Mouse (Mus musculus): Measurements from ENCODE around the gene Prpsap1.
"Not testable (repeated sequence)": the region's sequence is repeated elsewhere in the genome, so short reads cannot be mapped to it uniquely, and the experiment has no call there.

Gene Prpsap1

DNA sequence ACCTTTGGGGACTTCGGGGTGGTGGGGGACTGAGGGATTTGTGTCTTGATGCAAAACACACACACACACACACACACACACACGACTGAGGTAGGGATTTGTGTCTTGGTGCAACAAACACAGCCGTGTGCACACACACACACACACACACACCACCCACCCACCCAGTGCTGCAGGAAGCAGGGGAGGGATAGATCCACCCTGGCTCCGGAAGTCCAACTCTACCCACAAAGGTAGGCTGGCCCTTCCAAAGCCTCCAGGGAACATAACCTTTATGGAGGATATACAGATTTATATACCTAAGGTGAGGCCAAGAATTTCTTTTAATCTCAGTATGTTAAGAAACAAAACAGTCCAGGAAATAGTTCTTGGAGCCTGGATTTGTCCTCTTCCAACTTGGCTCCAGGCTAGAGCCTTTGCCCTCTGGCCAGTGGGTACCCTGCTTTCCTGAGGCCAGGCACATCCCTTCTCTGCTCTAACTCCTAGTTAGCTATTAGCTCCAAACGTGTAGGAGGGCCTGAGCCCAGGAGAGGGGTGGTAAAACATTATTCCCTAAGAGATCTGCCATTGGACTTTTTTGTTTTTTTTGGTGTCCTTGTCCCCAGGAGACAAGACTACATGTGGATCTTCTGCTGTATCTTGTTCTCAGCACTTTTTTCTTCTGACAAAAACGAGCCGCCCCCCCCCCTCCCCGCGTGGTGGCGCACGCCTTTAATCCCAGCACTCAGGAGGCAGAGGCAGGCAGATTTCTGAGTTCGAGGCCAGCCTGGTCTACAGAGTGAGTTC, 58.8 kb downstream of the Prpsap1 start:
- in situ Hi-C loops (cut with MboI; ENCODE audit: low pct_unique_long_range_greater_than_20kb in 1 of 2, low sequenced_read_pairs in 2 of 2, unreplicated experiment in 1 of 2): no loop called here

DNA sequence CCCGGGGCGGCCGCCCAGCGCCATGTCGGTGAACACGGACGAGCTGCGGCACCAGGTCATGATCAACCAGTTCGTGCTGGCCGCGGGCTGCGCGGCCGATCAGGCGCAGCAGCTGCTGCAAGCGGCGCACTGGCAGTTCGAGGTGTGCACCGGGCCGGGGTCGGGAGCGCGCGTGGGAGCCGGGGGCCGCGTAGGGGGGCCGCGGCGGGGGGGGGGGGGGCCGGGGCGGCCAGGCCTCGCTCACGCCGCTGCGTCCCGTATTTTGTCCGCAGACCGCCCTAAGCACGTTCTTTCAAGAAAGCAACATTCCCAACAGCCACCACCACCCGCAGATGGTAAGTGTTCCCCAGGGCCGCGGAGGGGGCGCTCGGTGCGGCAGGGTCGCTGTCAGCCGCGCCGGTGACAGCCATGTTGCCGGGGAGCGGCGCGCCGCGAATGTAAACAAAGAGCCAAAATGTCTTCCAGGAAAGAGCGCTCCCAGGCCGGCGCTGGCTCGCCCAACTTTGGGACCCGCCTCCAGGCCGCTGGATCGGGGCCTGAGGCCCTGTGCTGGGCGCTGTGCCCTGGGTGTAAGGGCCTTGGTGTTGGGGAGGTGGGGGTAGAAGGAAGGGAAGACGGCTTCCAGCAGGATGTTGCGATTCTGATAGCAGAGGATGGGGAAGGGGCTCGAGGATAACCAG, 59.6 kb downstream of the Prpsap1 start:
- in situ Hi-C loops (cut with MboI; ENCODE audit: low pct_unique_long_range_greater_than_20kb in 1 of 2, low sequenced_read_pairs in 2 of 2, unreplicated experiment in 1 of 2): no loop called here

DNA sequence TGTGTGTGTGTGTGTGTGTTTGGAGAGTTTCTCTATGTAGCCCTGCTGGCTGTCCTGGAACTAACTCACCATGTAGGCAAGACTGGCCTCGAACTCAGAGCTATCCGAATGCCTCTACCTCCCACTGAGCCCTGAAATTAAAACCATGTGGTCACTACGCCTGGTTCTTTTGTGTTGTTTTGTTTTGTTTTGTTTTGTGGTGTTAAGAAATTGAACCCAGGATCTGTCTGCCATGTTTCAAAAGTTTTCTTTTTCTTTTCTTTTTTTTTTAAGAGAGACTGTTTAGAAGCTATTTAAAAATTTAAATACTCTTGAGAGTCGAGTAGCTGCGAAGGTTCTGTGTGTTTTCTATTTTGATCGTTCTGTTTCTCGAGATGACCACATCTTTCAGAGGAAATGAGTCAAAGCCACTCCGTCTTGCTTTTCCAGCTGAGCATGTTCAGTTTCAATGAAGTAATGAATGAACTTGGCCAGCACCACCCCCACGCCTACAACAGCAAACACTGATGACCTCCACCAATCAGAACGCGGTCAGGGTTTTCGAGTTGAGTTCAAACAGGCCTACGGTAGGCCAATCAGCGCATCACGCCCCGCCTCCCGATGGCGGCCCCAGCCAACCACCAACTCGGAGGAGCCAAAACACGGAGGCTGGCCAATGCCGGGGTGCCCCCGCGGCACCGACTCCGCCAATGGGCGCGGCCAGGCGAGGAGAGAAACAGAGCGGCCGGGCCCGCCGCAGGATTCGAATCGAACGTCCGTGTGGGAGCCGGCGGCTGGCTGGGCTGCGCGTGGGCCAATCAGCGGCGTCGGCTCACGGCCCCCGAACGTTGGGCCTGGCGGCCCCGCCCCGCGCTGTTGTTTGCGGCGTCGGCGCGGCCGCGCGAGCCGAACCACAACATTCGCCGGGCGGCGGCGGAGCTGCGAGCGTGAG, 60.4 kb downstream of the Prpsap1 start, which contains the start of gene Ubald2:
Ubald2 (plus strand) TSS at position 739 of the 931 bp plus-strand sequence.
- in situ Hi-C loops (cut with MboI; ENCODE audit: low pct_unique_long_range_greater_than_20kb in 1 of 2, low sequenced_read_pairs in 2 of 2, unreplicated experiment in 1 of 2): no loop called here

DNA sequence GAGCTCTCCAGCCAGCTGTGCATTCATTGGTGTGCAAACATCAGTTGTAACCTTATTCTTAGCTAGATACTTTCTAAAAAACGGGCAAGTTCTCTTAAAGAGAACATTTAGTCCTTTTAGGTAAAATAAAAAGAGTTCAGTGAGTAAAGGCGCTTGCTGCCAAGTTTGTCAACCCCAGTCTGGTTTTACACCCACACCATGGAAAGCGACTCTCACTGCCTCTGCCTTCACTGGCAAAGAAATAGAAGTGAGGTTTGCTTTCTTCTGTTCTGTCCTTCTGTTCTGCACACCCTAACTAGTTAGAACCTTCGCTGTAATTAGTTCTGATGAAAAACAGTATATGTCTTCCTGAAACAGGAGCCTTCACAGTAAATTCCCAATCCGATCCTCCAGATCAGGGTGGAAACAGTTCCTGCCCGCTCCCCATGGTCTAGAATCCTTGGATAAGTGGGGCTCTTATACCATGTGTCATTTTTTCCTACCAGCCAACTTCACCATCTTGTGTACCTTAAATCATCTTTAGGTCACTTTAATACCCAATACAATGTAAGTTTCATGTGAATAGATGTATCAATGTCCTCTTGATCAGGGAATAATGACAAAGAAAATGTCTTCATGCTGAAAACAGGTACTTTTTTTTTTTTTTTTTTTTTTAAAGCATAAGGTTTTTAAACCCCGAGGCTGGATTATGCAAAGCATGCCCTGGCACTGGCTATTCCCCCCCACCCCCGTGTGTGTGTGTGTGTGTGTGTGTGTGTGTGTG, 61.2 kb downstream of the Prpsap1 start:
- in situ Hi-C loops (cut with MboI; ENCODE audit: low pct_unique_long_range_greater_than_20kb in 1 of 2, low sequenced_read_pairs in 2 of 2, unreplicated experiment in 1 of 2): no loop called here

DNA sequence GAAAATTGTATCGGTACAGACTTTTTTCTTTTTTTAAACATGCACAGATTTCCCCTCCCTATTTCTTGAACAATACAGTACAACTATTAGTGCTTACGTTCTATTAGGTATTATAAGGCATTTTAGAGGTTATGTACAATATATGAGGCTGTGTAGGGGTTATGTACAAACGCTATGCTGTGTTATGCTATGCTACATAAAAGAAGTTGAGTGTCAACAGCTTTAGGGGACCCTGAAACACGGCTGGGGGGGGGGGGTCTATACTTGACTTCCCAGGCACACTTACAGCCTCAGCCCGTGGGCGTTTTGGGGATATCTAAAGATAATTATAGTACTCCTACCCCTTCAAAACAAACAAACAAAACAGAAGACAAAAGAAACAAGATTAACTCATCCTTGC, 61.9 kb downstream of the Prpsap1 start:
- in situ Hi-C loops (cut with MboI; ENCODE audit: low pct_unique_long_range_greater_than_20kb in 1 of 2, low sequenced_read_pairs in 2 of 2, unreplicated experiment in 1 of 2): no loop called here

DNA sequence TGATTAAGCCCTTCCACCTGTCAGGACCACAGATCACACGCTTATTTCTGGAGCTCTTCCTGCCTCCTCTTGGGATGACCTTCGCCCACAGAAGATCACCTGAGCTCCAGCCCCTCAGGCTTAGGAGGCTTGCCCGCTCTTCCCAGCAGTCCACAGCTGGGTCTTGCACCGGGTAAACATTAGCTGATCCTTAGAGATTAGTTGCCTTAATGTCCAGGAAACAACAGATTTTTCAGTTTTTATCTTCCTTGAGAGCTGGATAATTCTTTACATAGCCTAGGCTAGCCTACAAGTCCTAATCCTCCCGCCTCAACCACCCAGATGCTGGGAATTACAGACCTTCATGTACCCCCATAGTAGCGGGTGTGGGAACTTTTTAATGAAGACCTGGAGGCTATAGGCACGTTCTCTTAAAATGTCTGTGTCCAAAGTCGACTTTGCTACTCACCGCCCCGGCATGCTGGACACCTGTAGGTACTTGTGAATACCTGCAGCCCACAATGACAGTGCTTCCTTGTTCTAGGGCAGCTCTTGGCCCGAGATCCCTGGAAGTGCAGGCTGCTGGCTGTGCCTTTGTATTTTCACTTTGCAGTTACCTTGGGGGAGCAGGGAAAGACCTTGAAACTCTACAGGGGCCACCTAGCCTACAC, 62.4 kb downstream of the Prpsap1 start:
- in situ Hi-C loops (cut with MboI; ENCODE audit: low pct_unique_long_range_greater_than_20kb in 1 of 2, low sequenced_read_pairs in 2 of 2, unreplicated experiment in 1 of 2): no loop called here

DNA sequence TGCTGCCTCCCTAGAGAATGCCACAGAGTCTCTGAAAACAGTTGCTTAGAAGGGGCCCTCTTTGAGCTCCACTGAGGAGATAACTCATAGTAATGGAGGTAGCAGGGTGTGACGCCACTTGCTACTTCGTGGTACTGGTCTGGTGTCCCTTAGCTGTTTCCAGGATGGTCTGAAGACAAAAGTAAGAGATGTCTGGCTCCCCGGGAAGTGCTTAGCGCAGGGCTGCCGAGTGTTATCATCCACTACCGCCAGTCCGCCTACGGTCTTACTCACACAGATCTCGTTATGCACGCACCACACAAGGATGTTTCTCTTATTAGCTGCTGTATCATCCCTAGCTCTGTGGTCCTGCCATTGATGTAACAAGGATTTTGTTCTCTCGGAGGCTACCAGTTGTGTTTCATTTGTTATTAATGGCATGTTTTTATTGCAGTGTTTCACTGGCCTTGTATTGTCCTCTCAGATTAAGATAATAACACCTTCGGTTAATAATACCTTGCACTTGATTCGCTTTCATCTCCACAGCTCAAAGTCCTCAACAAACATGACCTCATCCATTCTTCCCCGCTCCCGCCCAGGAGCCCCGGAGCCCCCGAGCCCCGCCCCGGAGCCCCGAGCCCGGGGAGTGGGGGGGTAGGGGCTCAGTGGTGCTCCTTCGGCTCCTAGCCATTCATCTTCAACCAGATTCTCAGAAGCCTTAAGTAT, 63.1 kb downstream of the Prpsap1 start:
- in situ Hi-C loops (cut with MboI; ENCODE audit: low pct_unique_long_range_greater_than_20kb in 1 of 2, low sequenced_read_pairs in 2 of 2, unreplicated experiment in 1 of 2): no loop called here

DNA sequence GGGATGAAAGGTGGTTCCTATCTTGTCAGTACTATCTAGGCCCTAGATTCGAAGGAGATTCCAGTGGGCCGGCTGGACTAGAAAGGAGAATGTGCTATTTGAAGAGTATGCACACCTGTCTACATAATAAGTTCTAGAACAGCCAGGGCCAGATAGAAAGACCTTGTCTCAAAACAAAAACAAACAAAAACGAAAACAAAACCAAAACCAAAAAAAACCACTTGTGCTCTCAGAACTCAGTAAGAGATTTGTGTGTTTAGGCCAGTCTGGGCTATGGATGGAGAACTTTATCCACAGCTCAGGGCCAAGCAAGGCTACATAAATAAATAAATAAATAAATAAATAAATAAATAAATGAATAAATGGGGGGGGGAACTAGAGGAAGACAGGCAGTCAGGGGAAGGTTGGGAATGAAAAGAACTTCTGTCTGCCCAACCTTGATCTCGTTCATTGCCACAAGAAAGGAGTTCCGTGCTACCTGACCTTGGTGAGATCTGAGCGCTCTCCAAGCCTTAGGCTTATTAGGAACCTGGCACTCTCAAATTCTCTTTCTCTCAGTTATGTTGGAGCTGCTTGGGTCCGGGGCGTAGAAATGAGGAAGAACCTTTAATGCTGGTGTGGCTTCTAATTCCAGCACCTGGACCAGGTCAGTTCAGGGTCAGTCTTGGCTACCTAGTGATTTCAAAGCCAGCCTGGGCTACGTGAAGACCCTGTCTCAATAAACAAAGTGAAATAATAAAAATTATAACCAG, 64.0 kb downstream of the Prpsap1 start:
- in situ Hi-C loops (cut with MboI; ENCODE audit: low pct_unique_long_range_greater_than_20kb in 1 of 2, low sequenced_read_pairs in 2 of 2, unreplicated experiment in 1 of 2): no loop called here

DNA sequence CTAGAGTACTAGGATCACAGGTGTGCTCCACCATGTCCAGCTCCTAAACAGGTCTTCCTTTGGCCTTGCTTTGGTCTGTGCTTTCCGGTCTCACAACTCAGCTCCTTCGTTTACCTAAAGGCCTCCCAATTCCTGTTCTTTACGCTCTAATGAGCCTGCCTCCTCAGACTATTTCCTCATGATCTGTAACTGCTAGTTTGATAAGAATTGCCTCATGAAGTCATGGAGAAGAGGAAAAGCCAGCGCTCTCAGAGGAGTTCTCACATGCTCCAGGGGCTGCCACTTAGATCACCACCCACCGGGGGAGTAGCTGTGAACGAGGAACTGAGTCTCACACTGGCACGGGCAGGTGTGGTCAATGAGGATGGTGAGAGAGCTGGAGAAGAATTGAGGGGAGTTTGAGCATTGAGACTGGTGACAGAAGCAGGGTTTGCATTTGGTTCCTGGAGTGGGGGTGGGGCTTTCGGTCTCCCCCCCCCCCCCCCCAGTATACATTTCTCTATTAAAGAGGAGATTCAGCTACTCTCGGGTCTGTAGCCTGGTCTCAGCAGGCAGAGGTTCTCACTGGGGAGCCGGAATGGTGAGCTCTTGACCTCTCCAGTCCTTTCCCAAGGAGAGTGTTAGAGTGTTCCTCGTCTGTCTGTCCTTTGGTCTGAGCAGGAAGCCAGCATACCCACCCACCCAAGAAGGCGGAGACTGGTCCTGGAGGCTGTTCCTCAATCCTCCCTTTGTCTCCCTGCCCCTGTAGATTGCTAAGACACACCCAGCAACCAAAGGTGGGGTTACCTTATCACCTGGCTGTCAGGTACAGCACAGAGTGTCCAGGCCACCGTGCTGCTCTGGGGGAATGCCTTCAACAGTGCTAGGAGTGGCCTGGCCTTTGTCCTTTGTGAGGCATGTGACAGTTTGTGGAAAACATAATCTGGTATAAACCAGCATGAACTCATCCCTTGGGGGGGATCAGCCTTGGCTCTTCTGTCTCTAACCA, 64.8 kb downstream of the Prpsap1 start:
- in situ Hi-C loops (cut with MboI; ENCODE audit: low pct_unique_long_range_greater_than_20kb in 1 of 2, low sequenced_read_pairs in 2 of 2, unreplicated experiment in 1 of 2): no loop called here

DNA sequence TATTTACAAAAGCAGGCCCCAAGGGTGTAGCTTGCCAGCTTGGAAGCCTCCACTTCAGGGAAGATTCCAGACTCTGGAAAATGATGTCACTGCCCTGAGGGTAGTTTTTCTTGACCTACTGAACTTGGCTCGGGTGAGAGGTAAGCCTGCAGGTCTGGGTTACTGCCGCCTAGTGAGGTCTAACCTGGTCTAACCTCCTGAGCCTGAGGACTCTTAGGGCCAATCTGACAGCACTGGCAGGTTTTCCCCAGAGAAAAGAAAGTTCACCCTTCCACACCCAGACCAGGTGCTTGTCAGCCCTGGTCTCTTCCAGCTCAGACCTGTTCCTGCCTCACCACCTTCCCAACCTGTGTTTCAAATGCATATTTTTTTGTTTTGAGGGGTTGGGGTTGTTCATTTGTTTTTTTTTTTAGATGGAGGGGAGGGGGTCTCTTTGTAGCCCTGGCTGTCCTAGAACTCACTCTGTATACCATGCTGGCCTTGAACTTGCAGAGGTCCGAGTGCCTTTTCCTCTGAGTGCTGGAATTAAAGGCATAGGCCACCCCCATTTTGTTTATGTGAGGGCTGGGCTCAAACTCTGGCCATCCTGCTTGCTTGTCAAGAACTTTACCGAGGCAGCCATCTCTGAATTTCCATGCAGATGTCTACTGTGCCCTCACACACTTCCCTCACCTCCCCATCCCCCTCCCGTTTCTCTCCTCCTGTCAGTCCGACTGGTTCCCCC, 67.0 kb downstream of the Prpsap1 start:
- in situ Hi-C loops (cut with MboI; ENCODE audit: low pct_unique_long_range_greater_than_20kb in 1 of 2, low sequenced_read_pairs in 2 of 2, unreplicated experiment in 1 of 2): no loop called here

DNA sequence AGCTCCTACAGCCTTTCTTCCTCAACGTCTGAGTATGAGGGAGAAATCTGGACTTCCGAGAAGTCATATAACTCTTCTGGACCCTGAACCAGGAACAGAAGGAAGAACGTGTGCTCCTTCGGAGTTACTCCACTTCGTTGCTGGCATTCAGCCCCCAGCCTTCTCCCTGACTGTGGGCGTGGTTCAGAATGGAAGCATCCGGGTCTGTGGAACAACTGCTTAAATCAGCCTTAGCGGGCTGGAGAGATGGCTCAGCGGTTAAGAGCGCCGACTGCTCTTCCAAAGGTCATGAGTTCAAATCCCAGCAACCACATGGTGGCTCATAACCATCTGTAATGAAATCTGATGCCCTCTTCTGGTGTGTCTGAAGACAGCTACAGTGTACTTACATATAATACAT, 67.7 kb downstream of the Prpsap1 start:
- in situ Hi-C loops (cut with MboI; ENCODE audit: low pct_unique_long_range_greater_than_20kb in 1 of 2, low sequenced_read_pairs in 2 of 2, unreplicated experiment in 1 of 2): not testable (repeated sequence)

DNA sequence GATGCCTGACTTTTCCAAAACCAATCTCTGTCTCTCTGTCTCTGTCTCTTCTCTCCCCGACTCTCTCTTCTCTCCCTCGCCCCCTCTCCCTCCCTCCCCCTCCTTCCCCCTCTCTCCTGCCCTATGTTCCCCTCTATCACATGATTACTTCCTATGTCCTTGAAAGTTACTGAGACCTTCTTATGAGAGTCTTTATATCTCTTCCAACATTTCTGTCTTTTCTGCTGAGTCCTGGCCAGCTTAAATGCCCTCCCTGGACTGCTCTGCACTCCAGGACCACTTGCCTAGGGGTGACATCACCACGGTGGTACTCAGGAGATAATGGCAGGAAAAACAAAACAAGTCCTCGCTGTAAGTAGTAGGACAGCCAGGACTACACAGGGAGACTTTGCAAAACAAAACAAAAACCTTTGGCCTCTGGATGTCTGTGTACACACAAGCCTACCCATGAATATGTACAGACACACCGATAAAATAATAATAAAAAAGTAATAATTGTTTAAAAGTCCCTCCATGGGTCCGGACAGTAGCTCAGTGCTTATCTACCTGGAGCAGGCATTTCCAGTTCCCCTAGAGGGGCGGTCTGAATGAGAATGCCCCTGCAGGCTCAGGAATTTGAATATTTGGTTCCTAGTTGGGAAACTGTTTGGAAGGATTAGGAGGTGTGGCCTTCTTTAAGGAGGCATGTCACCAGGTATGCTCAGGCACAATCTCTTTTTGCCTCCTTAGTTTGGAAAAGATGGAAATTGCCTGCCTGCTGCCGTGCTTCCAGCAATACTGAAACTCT, 69.2 kb downstream of the Prpsap1 start:
- in situ Hi-C loops (cut with MboI; ENCODE audit: low pct_unique_long_range_greater_than_20kb in 1 of 2, low sequenced_read_pairs in 2 of 2, unreplicated experiment in 1 of 2): no loop called here

DNA sequence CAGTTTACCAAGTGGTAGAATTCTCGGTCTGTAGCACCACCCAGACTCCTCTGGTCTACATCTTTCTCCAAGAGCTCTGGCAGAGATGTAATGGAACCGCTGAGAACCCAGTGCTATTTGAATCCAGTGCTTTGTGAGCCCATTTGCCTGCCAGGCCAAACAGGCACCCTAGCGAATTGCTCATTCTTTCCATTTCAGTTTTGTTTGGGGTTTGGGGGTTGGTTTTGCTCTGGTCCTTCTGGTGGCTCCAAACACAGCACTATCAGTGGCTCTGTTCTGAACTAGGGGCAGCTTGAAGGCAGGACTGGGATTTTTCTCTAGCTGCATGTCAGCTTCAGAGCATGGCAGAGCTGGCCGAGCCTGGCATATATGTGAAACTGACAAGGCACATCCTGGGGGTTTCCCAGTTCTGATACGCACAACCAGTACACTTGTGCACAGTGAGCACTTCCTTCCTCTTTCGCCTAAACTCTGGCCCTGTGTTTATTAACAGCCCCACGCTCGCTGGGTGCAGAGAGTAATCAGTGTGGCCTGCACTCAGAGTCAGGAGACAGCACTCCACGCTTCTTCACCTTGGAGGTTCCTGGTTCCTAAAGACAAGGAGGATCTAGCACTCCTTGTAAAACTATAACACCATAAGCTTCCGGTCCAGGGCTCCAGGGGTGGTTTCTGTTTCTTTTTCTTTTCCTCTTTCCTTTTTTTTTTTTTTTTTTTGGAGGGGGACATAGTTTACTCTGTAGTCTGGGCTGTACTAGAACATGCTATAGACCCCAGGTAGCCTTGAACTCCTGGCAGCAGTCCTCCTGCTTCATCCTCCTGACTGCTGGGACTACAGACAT, 70.0 kb downstream of the Prpsap1 start:
- in situ Hi-C loops (cut with MboI; ENCODE audit: low pct_unique_long_range_greater_than_20kb in 1 of 2, low sequenced_read_pairs in 2 of 2, unreplicated experiment in 1 of 2): no loop called here

DNA sequence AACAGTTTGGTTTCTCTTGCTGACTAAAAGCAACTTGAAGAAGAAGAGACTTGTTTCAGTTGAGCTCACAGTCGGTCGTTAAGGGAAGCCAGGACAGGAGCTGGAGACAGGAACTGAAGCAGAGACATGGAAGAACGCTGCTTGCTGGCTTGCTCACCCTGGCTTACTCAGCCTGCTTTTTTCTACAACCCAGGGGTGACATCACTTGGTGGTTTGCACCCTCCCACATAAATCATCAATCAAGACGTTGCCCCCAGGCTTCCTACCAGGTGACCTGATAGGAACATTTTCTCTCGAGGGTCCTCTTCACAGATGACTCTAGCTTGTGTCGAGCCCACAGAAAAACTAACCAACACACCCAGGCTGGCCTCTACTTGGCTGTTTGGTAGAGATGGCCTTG, 70.8 kb downstream of the Prpsap1 start:
- in situ Hi-C loops (cut with MboI; ENCODE audit: low pct_unique_long_range_greater_than_20kb in 1 of 2, low sequenced_read_pairs in 2 of 2, unreplicated experiment in 1 of 2): no loop called here
